Mouse (Mus musculus) gastrocnemius, postnatal 10 days (tissue): ENCODE data around the gene Ndst4. TPM values are rescaled to one million over a fixed set of nuclear protein-coding genes. Genes with fewer than 3 reads are reported as not detected.

Experiments used
- DNase-seq: peaks from one replicate; pipeline ENCODE4 v3.0.0; 2021; ENCODE audit warnings: mixed read lengths
- total RNA-seq, 2 experiments: library from RNA; stranded (reverse); gene quantifications; 2 replicates each; pipeline ENCODE4 v1.2.3; 2021

Ndst4 gene
- total RNA-seq, 2 experiments from 2014 or later, result 0.23 to 0.28 TPM

DNA sequence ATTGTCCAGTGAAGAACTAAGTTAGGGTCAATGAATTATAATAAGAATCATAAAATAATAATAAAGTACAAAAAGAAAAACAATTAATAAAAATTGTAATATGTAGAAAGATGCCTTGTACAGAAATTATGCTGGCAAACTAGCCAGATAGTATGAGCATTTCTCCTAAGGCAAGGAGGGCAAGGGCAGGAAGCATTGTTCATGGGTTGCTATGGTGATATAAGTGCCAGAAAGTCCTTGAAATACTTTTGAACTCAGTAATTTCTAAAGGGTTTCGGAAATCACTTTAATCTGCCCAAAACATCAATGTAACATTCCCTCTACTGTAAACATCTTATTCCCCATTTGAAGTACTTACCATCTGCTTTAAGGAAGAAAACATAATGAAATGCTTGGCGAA lies 319.1 kb downstream of the Ndst4 start:
- DNase-seq, result no peak

DNA sequence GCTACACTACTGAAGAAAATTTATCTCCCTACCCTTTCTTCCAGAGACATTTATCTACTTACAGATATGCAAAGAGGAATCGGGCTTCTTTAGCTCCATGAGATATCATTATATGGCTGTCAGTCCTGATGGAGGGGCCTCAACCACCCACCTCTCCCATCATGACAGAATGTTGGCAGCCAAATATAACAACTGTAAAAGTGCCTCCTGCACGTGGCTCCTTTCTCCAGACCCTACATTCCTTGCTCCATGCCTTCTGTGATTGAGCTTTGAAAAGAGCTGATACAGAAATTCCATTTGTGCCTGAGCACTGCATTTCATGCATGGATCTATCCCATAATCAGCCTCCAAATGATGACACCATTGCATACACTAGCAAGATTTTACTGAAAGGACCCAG lies 331.1 kb downstream of the Ndst4 start:
- DNase-seq, result no peak

GRCm38 (mm10) chr3:125744468-125745141 lies 340.7 kb downstream of the Ndst4 start:
- DNase-seq, result no peak

DNA sequence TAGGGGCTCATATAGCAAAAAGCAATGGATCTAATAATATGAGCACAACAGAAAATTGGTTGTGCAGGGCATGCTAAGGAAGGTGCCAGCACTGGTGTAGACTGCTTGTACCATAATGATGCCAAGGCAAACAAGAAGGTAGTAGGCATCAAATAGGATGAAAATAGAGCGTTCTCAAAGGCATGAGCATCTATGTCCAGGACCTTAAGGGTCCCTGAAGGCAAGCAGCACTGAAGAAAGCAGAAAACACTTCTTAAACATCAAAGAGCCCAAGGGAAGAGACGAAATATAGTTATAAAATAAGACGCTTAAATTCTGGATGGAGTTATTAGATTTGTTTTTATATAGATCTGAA lies 341.2 kb downstream of the Ndst4 start:
- DNase-seq, result no peak

DNA sequence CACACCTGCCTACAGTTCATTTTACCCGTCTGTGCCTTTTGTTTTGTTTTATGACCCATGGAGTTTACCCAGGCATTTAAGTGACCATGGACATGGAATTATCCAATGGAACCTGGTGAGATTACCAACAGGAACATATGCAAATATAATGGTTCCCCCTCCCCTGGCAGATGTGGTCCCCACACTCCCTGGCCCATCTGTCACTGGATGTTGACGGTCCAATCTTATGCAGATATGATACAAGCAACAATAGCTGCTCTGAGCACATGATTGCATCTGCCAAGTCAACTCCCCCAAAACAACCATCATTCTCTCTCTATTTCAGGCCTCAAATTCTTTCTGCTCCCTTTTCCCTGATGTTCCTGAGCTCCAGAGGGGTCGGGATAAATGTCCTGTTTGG lies 342.5 kb downstream of the Ndst4 start:
- no peak for DNase-seq

GRCm38 (mm10) chr3:125756911-125757310 lies 353.0 kb downstream of the Ndst4 start:
- DNase-seq, result no peak

GRCm38 (mm10) chr3:125760711-125761110 lies 356.8 kb downstream of the Ndst4 start:
- DNase-seq, result no peak
